Mouse (Mus musculus): Measurements from ENCODE around the gene Bcl2. TPM values are rescaled to one million over a fixed set of nuclear protein-coding genes. Genes with fewer than 3 reads are reported as not detected.

The Bcl2 gene
- total and polyA plus RNA-seq, 3 experiments = 30.9 to 87.0 (median 38.8) TPM

GRCm38 (mm10) chr1:106685702-106686101 lies 28.4 kb downstream of the Bcl2 start:
- peaks cover 0 to 33% of the 10 kb centered on the region in 2 experiments; a peak in 2 of 4 replicates for H3K36me3 ChIP-seq (ENCODE audit: control insufficient read depth in 1 of 2, insufficient read depth in 2 of 2, low read length in 2 of 2)
- H3K4me3 ChIP-seq (ENCODE audit: control insufficient read depth in 1 of 2, insufficient read depth in 1 of 2, low read depth in 2 of 2, low read length in 2 of 2) = no peak overlapping the region
- H3K27me3 ChIP-seq (ENCODE audit: control insufficient read depth in 1 of 2, insufficient read depth in 2 of 2, low read length in 2 of 2) = no peaks in the 10 kb centered on the region
- H3K4me1 ChIP-seq (ENCODE audit: control insufficient read depth in 1 of 2, insufficient read depth in 2 of 2, low read length in 2 of 2) = peaks cover 9 to 26% of the 10 kb centered on the region in 2 experiments; a peak in 3 of 4 replicates
- peaks cover 50% of the 10 kb centered on the region for H3K79me2 ChIP-seq (ENCODE audit: control insufficient read depth, insufficient read depth, low read length, poor library complexity)
- H3K9ac ChIP-seq (ENCODE audit: control insufficient read depth, low read depth, low read length, poor library complexity, severe bottlenecking) = no peak overlapping the region
- peak; percentile 47 for DNase-seq (ENCODE audit: low read depth, low spot score)
- H3K27ac ChIP-seq (ENCODE audit: control insufficient read depth, low read depth, low read length) = no peak overlapping the region
- TF ChIP-seq USF1 (IDR thresholded peaks at IDR 0.05; ENCODE audit: low read depth, low read length) = peak; percentile 83
- no peak for TF ChIP-seq CHD1 (IDR thresholded peaks at IDR 0.05; ENCODE audit: low read depth, low read length)
- TF ChIP-seq USF2 (IDR thresholded peaks at IDR 0.05; ENCODE audit: borderline replicate concordance in 1 of 2, insufficient read depth in 1 of 2, low read depth in 1 of 2, low read length in 2 of 2) = peak in 1 of 2 experiments; percentile 43; a peak in 1 of 4 replicates
- H3K9me3 ChIP-seq (replicated peaks; ENCODE audit: insufficient read depth, low read length) = no peaks in the 10 kb centered on the region

- H3K27ac ChIP-seq (ENCODE audit: control insufficient read depth, low read depth, low read length) = no peak overlapping the region
Observed at GRCm38 (mm10) chr1:106684546-106684945, 29.5 kb downstream of the Bcl2 start.

GRCm38 (mm10) chr1:106682829-106683228 lies 31.2 kb downstream of the Bcl2 start:
- no peak for TF ChIP-seq CHD2 (IDR thresholded peaks at IDR 0.05; ENCODE audit: low read length)
- TF ChIP-seq ZMIZ1 (IDR thresholded peaks at IDR 0.05; ENCODE audit: low read depth, low read length) = no peak
- no peak for TF ChIP-seq MYB (IDR thresholded peaks at IDR 0.05; ENCODE audit: low read depth, low read length)
- no peak for TF ChIP-seq RAD21 (IDR thresholded peaks at IDR 0.05; ENCODE audit: low read depth, low read length)
- no peak for TF ChIP-seq ZKSCAN1 (IDR thresholded peaks at IDR 0.05; ENCODE audit: low read depth, low read length)
- no peak for TF ChIP-seq ELF1 (IDR thresholded peaks at IDR 0.05; ENCODE audit: low read depth, low read length)
- TF ChIP-seq ETS1 (IDR thresholded peaks at IDR 0.05; ENCODE audit: low read depth, low read length) = no peak
- no peak for TF ChIP-seq E2F4 (IDR thresholded peaks at IDR 0.05; ENCODE audit: borderline replicate concordance, low read depth, low read length)
- TF ChIP-seq BHLHE40 (IDR thresholded peaks at IDR 0.05; ENCODE audit: borderline replicate concordance, low read depth, low read length) = no peak
- TF ChIP-seq POLR2A (IDR thresholded peaks at IDR 0.05; ENCODE audit: control insufficient read depth in 1 of 2, insufficient read depth in 1 of 2, low read depth in 1 of 2, low read length in 2 of 2, poor library complexity in 1 of 2) = no peak
- TF ChIP-seq TCF12 (IDR thresholded peaks at IDR 0.05; ENCODE audit: low read depth, low read length) = no peak
- no peak for TF ChIP-seq KAT2A (conservative IDR thresholded peaks at IDR 0.05; ENCODE audit: low read depth, low read length)
- TF ChIP-seq CHD1 (IDR thresholded peaks at IDR 0.05; ENCODE audit: low read depth, low read length) = no peak
- TF ChIP-seq EP300 (IDR thresholded peaks at IDR 0.05; ENCODE audit: low read depth in 1 of 2, low read length in 2 of 2) = no peak
- TF ChIP-seq RCOR1 (IDR thresholded peaks at IDR 0.05; ENCODE audit: low read depth, low read length) = no peak
- no peak for TF ChIP-seq HCFC1 (IDR thresholded peaks at IDR 0.05; ENCODE audit: low read depth, low read length)
- no peak for TF ChIP-seq SIN3A (IDR thresholded peaks at IDR 0.05; ENCODE audit: low read length)
- TF ChIP-seq NELFE (IDR thresholded peaks at IDR 0.05; ENCODE audit: low read depth, low read length) = no peak
- no peak for TF ChIP-seq CTCF (IDR thresholded peaks at IDR 0.05 in 2 of 3, conservative IDR thresholded peaks at IDR 0.05 in 1 of 3; ENCODE audit: control insufficient read depth in 1 of 3, insufficient read depth in 1 of 3, low read depth in 2 of 3, low read length in 3 of 3, poor library complexity in 1 of 3, severe bottlenecking in 1 of 3)
- no peak for TF ChIP-seq JUND (IDR thresholded peaks at IDR 0.05; ENCODE audit: low read depth, low read length)
- no peak overlapping the region for H3K27ac ChIP-seq (ENCODE audit: control insufficient read depth, low read depth, low read length)
- DNase-seq (ENCODE audit: low read depth, low spot score) = no peak
- peaks cover 0 to 20% of the 10 kb centered on the region in 2 experiments; a peak in 2 of 4 replicates for H3K36me3 ChIP-seq (ENCODE audit: control insufficient read depth in 1 of 2, insufficient read depth in 2 of 2, low read length in 2 of 2)
- H3K4me1 ChIP-seq (ENCODE audit: control insufficient read depth in 1 of 2, insufficient read depth in 2 of 2, low read length in 2 of 2) = peaks cover 4 to 16% of the 10 kb centered on the region in 2 experiments; a peak in 3 of 4 replicates
- no peak overlapping the region for H3K4me3 ChIP-seq (ENCODE audit: control insufficient read depth in 1 of 2, insufficient read depth in 1 of 2, low read depth in 2 of 2, low read length in 2 of 2)
- H3K27me3 ChIP-seq (ENCODE audit: control insufficient read depth in 1 of 2, insufficient read depth in 2 of 2, low read length in 2 of 2) = no peaks in the 10 kb centered on the region
- H3K79me2 ChIP-seq (ENCODE audit: control insufficient read depth, insufficient read depth, low read length, poor library complexity) = peaks cover 39% of the 10 kb centered on the region
- no peaks in the 10 kb centered on the region for H3K9me3 ChIP-seq (replicated peaks; ENCODE audit: insufficient read depth, low read length)
- no peak overlapping the region for H3K9ac ChIP-seq (ENCODE audit: control insufficient read depth, low read depth, low read length, poor library complexity, severe bottlenecking)

More at GRCm38 (mm10) chr1:106684546-106684945, 29.5 kb downstream of the Bcl2 start:
- Histone ChIP-seq H3K9me3 (replicated peaks; ENCODE audit: insufficient read depth, low read length) (no peaks in the 10 kb centered on the region), H3K9ac (ENCODE audit: control insufficient read depth, low read depth, low read length, poor library complexity, severe bottlenecking) (no peak overlapping the region), H3K36me3 (ENCODE audit: control insufficient read depth in 1 of 2, insufficient read depth in 2 of 2, low read length in 2 of 2) (peaks cover 0 to 33% of the 10 kb centered on the region in 2 experiments; a peak in 2 of 4 replicates), H3K4me1 (ENCODE audit: control insufficient read depth in 1 of 2, insufficient read depth in 2 of 2, low read length in 2 of 2) (peaks cover 9 to 25% of the 10 kb centered on the region in 2 experiments; a peak in 3 of 4 replicates), H3K27me3 (ENCODE audit: control insufficient read depth in 1 of 2, insufficient read depth in 2 of 2, low read length in 2 of 2) (no peaks in the 10 kb centered on the region), H3K4me3 (ENCODE audit: control insufficient read depth in 1 of 2, insufficient read depth in 1 of 2, low read depth in 2 of 2, low read length in 2 of 2) (no peak overlapping the region), H3K79me2 (ENCODE audit: control insufficient read depth, insufficient read depth, low read length, poor library complexity) (peaks cover 42% of the 10 kb centered on the region)
- TF ChIP-seq ELF1 (IDR thresholded peaks at IDR 0.05; ENCODE audit: low read depth, low read length) = 0 out of 2 replicates have a peak, but pooled peaks have one; percentile 34
- no peak for TF ChIP-seq ZNF384 (IDR thresholded peaks at IDR 0.05; ENCODE audit: low read depth, low read length)
- TF ChIP-seq UBTF (IDR thresholded peaks at IDR 0.05; ENCODE audit: borderline replicate concordance, insufficient read depth, low read depth, low read length) = no peak
- no peak for DNase-seq (ENCODE audit: low read depth, low spot score)
